Mouse (Mus musculus) liver, embryonic 14 days (tissue): Measurements from ENCODE around the gene Pitx2. TPM values are rescaled to one million over a fixed set of nuclear protein-coding genes. Genes with fewer than 3 reads are reported as not detected.

Experiments used
- polyA plus RNA-seq: library from polyadenylated mRNA; depleted of rRNA; stranded (reverse); fragments of >200 nt; gene quantifications from 2 replicates; pipeline ENCODE4 v1.2.3, GENCODE M21; 2012; rRNA removed

Pitx2 gene
- polyA plus RNA-seq = 0.32 and 1.7 TPM in 2 replicates

DNA sequence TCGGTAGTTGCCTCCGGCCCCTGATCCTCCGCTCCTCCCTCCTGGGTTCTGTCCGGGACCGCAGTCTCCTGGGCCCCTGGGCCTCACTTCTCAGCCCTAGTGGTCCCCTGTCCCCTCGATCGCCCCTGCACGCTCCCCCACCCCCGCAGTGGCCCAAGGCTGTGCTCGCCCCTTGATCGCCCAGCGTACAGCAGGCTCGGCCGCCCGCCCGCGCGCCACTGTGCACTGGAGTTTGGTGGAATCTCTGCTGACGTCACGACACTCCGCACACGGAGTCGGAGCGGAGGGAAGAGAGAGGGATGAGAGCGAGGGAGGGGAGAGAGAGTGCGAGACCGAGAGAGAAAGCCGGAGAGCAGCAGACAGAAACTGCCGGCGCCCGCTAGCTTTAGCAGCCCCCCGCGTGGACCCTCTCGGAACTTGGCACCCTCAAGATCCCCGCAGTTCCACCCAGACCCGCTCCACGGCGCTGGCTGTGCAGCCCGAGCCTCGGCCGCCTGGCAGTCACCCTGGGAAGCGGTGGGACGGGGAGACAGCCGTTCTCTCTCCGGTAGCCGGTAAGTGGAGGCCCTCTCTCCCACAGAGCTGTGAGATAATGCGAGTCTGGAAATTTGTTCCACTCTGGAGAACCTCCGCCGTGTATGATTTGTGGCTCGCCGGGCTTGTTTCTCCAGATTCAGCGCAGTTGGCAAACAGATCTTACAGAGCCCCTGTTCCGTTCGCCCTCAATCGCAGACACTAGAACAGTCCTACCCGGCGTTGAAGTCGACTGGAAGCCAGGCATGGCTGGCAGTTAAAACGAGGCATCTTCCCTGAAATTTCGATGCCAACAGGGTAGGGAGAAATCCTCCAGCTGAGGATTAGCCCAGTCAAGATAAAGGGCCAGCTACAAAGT lies at the start of gene Pitx2:
Pitx2 (plus strand) TSS at position 270 of the 892 bp plus-strand sequence.

Other genes starting within 250 kb of the Pitx2 start
- gene Enpep, start 132.8 kb downstream of the Pitx2 start, polyA plus RNA-seq = 2.3 and 2.6 TPM in 2 replicates